Mouse (Mus musculus): ENCODE results near the gene Nuak2.

- no peak for TF ChIP-seq CTCF (IDR thresholded peaks at IDR 0.05; ENCODE audit: low read depth)
- no peak for TF ChIP-seq EP300 (IDR thresholded peaks at IDR 0.05; ENCODE audit: low read depth)
Measured at GRCm38 (mm10) chr1:132372354-132372753, 56.4 kb downstream of the Nuak2 start.
